Mouse (Mus musculus) liver, embryonic 13.5 days (tissue): ENCODE results near the gene Bag2. TPM values are rescaled to one million over a fixed set of nuclear protein-coding genes. Genes with fewer than 3 reads are reported as not detected.

ENCODE experiments used
- ATAC-seq: fragments of 200-750 bp; cut with Nextera tagmentation; 2 replicates; pipeline ENCODE4 v1.8.0; 2017; ENCODE audit warnings: low read depth, mild to moderate bottlenecking, moderate number of reproducible peaks, moderate library complexity
- DNase-seq: peaks from one replicate; pipeline ENCODE4 v3.0.0; 2022
- H3K27ac ChIP-seq: fragments of 300-500 bp; sonication (generic); 2 replicates; pipeline ENCODE4 v1.5.1; 2015; ENCODE audit warnings: moderate library complexity, mild to moderate bottlenecking, inconsistent platforms
- H3K27me3 ChIP-seq: fragments of 300-500 bp; sonication (generic); 2 replicates; pipeline ENCODE4 v1.6.1; 2015; ENCODE audit warnings: mild to moderate bottlenecking, inconsistent platforms
- H3K36me3 ChIP-seq: fragments of 300-500 bp; sonication (generic); 2 replicates; pipeline ENCODE4 v1.6.1; 2015; ENCODE audit warnings: mild to moderate bottlenecking, inconsistent platforms
- H3K4me1 ChIP-seq: fragments of 300-500 bp; sonication (generic); replicated peaks from 2 replicates; pipeline ENCODE4 v1.6.1; 2015; ENCODE audit warnings: inconsistent platforms
- H3K4me2 ChIP-seq: fragments of 300-500 bp; sonication (generic); 2 replicates; pipeline ENCODE4 v1.6.1; 2015; ENCODE audit warnings: inconsistent platforms, mild to moderate bottlenecking, moderate library complexity
- H3K4me3 ChIP-seq: fragments of 300-500 bp; sonication (generic); replicated peaks from 2 replicates; pipeline ENCODE4 v1.5.1; 2015; ENCODE audit warnings: mild to moderate bottlenecking, inconsistent platforms
- H3K9ac ChIP-seq: fragments of 300-500 bp; sonication (generic); 2 replicates; pipeline ENCODE4 v1.6.1; 2015; ENCODE audit warnings: mild to moderate bottlenecking, inconsistent platforms
- H3K9me3 ChIP-seq: fragments of 300-500 bp; sonication (generic); replicated peaks from 2 replicates; pipeline ENCODE4 v1.6.1; 2016; ENCODE audit warnings: inconsistent platforms
- WGBS: fragments of 180-500 bp; shearing (Covaris S2); methylation state at CpG from one replicate; pipeline ENCODE4 v1.1.7; 2015; ENCODE audit not compliant: insufficient replicate concordance; 5-methylcytosine and 5-hydroxymethylcytosine counted together
- polyA plus RNA-seq: library from polyadenylated mRNA; unstranded; fragments of >200 nt; fragmentation: Nextera tagmentation; extraction: Ambion mirVana; gene quantifications from 2 replicates; pipeline ENCODE4 v1.2.1, GENCODE M21; 2015

The Bag2 gene
- 63.2 and 72.5 TPM in 2 replicates for polyA plus RNA-seq

DNA sequence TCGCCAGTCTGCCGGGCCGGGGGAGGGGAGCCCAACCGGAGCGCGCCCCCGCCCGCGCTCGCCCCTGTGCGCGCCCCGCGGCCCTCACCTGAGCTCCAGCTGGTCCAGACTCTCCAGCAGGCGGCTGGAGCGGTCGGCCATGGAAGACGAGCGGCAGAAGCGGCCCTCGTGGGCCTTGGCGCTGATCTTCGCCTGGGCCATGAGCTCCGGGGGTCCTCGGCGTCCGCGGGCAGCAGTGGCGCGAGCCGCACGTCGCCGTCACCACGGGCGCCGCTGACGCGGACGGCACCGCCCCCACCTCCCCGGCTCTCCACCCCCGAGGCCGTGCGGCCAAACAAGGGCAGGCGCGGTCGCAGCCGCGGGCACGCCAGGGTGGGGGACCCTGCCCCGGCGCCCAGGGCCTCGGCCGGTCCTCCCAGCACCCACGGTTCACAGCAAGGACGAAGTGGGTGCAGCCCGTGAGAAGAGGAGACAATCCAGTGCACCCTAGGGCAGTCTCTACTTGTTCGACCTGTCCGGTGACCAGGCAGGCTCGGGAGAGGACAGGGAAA lies at the start of gene Bag2:
Gene Bag2, minus strand, starts transcription at position 305 of the 551 bp plus-strand sequence.
- Histone ChIP-seq H3K9me3 (no peaks in the 10 kb centered on the region), H3K27ac (peak within 1 kb of the TSS; percentile 91), H3K4me3 (peak within 1 kb of the TSS; percentile 93), H3K36me3 (peaks cover 31% of the 10 kb centered on the region), H3K4me1 (peaks cover 53% of the 10 kb centered on the region), H3K4me2 (peak within 1 kb of the TSS; percentile 98), H3K27me3 (no peaks in the 10 kb centered on the region), H3K9ac (peak within 1 kb of the TSS; percentile 97)
- under 1% methylated on average over 61 of the region's 61 CpGs for WGBS
- DNase-seq (peak; percentile 66), ATAC-seq (peak; percentile 76)

GRCm38 (mm10) chr1:33803323-33803722 lies 45.7 kb upstream of the Bag2 start:
- H3K4me2 ChIP-seq, result no peak overlapping the region
- DNase-seq (no peak), ATAC-seq (no peak)
- H3K9ac ChIP-seq, result no peak overlapping the region
- H3K4me3 ChIP-seq, result no peak overlapping the region
- no peaks in the 10 kb centered on the region; the same call in 1 of the 2 replicates for H3K4me1 ChIP-seq
- no peaks in the 10 kb centered on the region for H3K9me3 ChIP-seq
- H3K36me3 ChIP-seq, result peaks cover 67% of the 10 kb centered on the region
- 86% methylated on average over 2 of the region's 2 CpGs for WGBS
- H3K27ac ChIP-seq, result no peak overlapping the region
- no peaks in the 10 kb centered on the region for H3K27me3 ChIP-seq

DNA sequence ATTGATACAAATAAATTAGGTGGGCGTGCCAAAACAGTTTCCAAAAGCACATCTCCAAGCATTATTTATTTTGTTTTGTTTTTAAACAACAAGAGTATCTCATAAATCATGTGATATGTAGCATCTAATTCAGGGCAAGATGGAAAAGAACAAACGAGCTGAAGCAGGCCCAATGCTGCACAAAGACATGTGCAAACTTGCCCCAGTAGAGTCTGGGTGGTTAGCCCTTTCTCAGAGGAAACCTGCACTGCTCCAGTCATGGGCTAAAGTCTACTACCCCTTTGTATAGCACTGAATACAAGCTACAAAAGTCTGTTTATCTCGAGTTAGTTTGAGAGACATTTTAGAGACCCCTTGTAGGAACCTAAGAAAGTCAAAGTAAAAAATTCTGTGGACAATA lies 42.0 kb upstream of the Bag2 start:
- Histone ChIP-seq H3K4me1 (no peaks in the 10 kb centered on the region), H3K9ac (no peak overlapping the region), H3K27ac (no peak overlapping the region), H3K36me3 (peaks cover 54% of the 10 kb centered on the region), H3K27me3 (no peaks in the 10 kb centered on the region), H3K4me2 (no peak overlapping the region), H3K4me3 (no peak overlapping the region), H3K9me3 (no peaks in the 10 kb centered on the region)
- ATAC-seq (no peak), DNase-seq (no peak)
- 64% methylated on average over 3 of the region's 3 CpGs for WGBS

GRCm38 (mm10) chr1:33788493-33788892 lies 30.9 kb upstream of the Bag2 start:
- no peak for DNase-seq
- H3K36me3 ChIP-seq, result peaks cover 4% of the 10 kb centered on the region; the same call in 1 of the 2 replicates
- no peak overlapping the region for H3K9ac ChIP-seq
- H3K4me3 ChIP-seq, result no peak overlapping the region
- H3K9me3 ChIP-seq, result no peaks in the 10 kb centered on the region
- WGBS, result 48% methylated on average over 3 of the region's 3 CpGs
- H3K27me3 ChIP-seq, result no peaks in the 10 kb centered on the region
- no peak overlapping the region for H3K4me2 ChIP-seq
- no peak overlapping the region for H3K27ac ChIP-seq
- peaks cover 12% of the 10 kb centered on the region for H3K4me1 ChIP-seq
- ATAC-seq, result no peak

- 39% methylated on average over 5 of the region's 5 CpGs for WGBS
- H3K9me3 ChIP-seq, result no peaks in the 10 kb centered on the region
- no peak overlapping the region for H3K9ac ChIP-seq
- no peaks in the 10 kb centered on the region for H3K27me3 ChIP-seq
- DNase-seq, result no peak
- H3K27ac ChIP-seq, result no peak overlapping the region
- no peak overlapping the region for H3K4me3 ChIP-seq
- H3K4me2 ChIP-seq, result no peak overlapping the region
- peaks cover 12% of the 10 kb centered on the region for H3K4me1 ChIP-seq
- H3K36me3 ChIP-seq, result peaks cover 7% of the 10 kb centered on the region; the same call in 1 of the 2 replicates
- ATAC-seq, result no peak
Measured at GRCm38 (mm10) chr1:33788072-33788471, 30.5 kb upstream of the Bag2 start.

DNA sequence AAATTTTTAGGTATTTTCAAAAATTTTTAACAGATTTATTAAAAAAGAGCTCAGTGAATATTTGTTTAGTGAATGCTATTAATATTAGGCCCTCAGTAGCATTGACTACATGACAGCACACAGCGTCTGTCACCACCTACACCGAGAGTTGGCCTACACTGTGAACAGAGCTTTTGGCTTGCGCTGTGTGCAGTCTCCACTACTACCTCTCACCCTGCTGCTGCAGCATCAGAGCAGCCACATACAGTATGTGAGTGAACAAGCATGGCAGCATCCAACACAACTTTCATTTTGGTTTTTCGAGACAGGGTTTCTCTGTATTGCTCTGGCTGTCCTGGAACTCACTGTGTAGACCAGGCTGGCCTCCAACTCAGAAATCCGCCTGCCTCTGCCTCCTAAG lies 27.0 kb upstream of the Bag2 start:
- ATAC-seq (no peak), DNase-seq (no peak)
- Histone ChIP-seq H3K4me1 (peaks cover 12% of the 10 kb centered on the region), H3K9me3 (no peaks in the 10 kb centered on the region), H3K9ac (no peak overlapping the region), H3K36me3 (peaks cover 19% of the 10 kb centered on the region), H3K4me2 (no peak overlapping the region), H3K27ac (no peak overlapping the region), H3K4me3 (no peak overlapping the region), H3K27me3 (no peaks in the 10 kb centered on the region)
- 87% methylated on average over 5 of the region's 5 CpGs for WGBS

DNA sequence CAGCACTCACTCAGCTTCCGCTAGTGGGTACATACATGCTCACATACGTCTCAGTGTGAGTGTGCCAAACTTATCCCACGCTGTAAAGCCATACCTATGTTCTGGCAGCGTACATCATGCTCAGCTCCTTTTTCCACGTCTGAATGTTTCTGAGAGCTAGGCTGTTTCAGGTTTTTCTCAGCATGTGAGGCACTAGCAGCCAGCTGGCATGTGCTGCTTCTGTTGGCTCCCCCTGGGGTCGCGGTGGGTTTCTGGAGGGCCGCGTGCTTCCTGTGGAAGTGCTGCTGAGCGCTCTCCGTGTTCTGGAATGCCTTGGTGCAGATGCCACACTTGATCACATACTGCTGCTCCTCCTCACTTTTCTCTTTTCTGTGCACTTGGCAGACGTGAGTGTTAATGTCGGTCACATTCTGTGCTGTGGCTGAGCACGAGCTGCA lies 18.6 kb upstream of the Bag2 start:
- no peak overlapping the region for H3K9ac ChIP-seq
- no peaks in the 10 kb centered on the region for H3K9me3 ChIP-seq
- no peak overlapping the region for H3K27ac ChIP-seq
- ATAC-seq, result no peak
- H3K4me2 ChIP-seq, result no peak overlapping the region
- no peak overlapping the region for H3K4me3 ChIP-seq
- H3K36me3 ChIP-seq, result peaks cover 37% of the 10 kb centered on the region
- DNase-seq, result no peak
- H3K27me3 ChIP-seq, result no peaks in the 10 kb centered on the region
- WGBS, result 84% methylated on average over 14 of the region's 14 CpGs
- peaks cover 6% of the 10 kb centered on the region; the same call in 1 of the 2 replicates for H3K4me1 ChIP-seq

DNA sequence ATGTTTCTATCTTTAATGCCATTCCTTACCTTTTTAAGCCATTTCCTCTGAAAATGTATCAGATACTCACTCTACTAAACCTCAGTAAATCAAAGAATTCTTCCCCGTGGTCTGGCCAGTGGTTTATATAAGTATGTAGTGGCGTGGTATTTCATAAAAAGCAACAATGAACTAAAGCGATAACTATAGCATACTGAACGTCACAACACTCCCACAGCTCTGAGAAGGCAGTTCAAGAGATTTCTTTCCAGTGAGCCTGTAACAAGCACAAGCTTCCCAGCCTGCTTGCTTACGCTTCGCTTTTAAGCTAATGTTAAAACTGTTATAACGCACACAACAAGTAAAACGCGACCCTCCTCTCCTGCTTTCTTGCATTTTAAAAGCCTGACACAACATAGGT lies 14.5 kb upstream of the Bag2 start:
- Histone ChIP-seq H3K4me3 (no peak overlapping the region), H3K4me1 (no peaks in the 10 kb centered on the region), H3K36me3 (peaks cover 50% of the 10 kb centered on the region), H3K4me2 (no peak overlapping the region), H3K27ac (no peak overlapping the region), H3K27me3 (no peaks in the 10 kb centered on the region), H3K9ac (no peak overlapping the region), H3K9me3 (no peaks in the 10 kb centered on the region)
- DNase-seq (no peak), ATAC-seq (no peak)
- 88% methylated on average over 9 of the region's 9 CpGs for WGBS

DNA sequence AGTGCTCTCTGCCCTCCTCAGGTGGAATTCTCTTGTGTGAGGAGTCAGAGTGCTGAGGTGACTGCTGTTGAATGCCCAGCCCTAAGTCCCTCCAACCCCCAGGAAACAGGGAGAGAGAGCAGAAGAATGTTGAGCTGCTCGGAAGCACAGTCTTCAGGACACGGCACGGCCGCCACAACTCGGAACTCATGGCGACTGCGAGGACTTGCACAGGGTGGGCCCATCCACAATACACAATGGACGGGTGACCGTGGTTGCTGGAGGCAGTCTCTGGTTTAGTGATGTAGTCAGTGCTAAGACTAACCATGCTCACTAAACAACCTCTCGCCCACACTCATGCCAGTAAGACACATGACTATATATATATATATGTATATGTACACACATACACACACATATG lies 14.0 kb upstream of the Bag2 start:
- WGBS, result 93% methylated on average over 10 of the region's 10 CpGs
- H3K27ac ChIP-seq, result no peak overlapping the region
- H3K36me3 ChIP-seq, result peaks cover 45% of the 10 kb centered on the region
- ATAC-seq (no peak), DNase-seq (no peak)
- no peak overlapping the region for H3K4me3 ChIP-seq
- H3K4me2 ChIP-seq, result no peak overlapping the region
- no peaks in the 10 kb centered on the region for H3K4me1 ChIP-seq
- H3K9ac ChIP-seq, result no peak overlapping the region
- no peaks in the 10 kb centered on the region for H3K27me3 ChIP-seq
- H3K9me3 ChIP-seq, result no peaks in the 10 kb centered on the region

DNA sequence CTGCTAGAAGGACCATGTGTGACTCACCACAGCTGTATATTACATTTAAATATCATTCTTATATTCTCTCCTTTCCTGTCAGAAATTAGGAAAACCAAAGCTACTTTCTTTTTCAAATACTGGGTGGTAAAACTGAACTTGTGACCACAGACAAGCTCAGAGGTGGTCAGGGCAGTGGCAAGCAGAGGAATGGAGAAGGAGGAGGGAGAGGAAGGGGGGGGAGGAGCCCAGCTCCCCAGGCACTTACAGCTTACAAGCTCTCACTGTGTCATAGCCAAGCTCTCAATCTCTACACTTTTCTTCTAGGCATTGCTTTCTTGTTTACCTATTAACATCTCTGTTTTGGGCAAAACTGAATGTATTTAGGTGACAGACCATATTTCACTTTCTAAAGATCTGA lies 11.2 kb upstream of the Bag2 start:
- ATAC-seq (no peak), DNase-seq (no peak)

DNA sequence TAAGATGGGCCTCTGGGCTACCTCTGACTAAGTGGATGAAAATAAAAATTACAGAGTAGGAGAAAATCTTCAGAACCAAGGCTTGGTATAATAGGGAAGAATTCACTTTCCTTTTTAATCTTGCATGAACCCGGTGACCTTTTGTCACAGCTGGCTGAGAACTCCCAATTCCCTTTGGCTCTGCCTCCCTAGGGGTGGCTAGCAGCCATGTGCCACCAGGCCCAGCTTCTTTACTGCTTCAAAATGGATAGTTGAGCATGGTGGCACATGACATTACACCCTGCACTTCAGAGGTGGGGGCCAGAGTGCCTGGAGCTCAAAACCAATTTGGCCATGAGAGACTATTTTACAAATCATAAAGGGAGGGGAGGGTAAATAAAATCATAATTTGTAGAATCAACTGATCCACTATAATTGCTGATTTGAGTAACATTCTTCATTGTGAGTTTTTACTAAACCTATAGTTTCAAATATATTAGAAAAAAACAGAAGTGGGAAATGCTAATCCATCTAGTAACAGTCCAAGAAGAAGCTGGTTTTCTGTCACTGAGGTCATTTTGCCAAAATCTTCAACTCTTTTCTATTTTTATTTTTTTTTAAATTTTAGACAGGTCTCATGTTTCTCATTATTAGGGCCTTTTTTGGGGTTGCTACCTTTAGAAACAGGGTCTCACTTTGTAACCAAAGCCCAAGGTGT lies 10.6 kb upstream of the Bag2 start:
- WGBS, result 79% methylated on average over 1 of the region's 1 CpGs
- DNase-seq (no peak), ATAC-seq (no peak)
- Histone ChIP-seq H3K36me3 (peaks cover 54% of the 10 kb centered on the region), H3K4me3 (no peak overlapping the region), H3K27me3 (no peaks in the 10 kb centered on the region), H3K4me2 (no peak overlapping the region), H3K9ac (no peak overlapping the region), H3K4me1 (peaks cover 9% of the 10 kb centered on the region), H3K27ac (no peak overlapping the region), H3K9me3 (no peaks in the 10 kb centered on the region)

More for the DNA sequence above, 11.2 kb upstream of the Bag2 start:
- no peaks in the 10 kb centered on the region for H3K9me3 ChIP-seq
- H3K4me1 ChIP-seq, result peaks cover 8% of the 10 kb centered on the region
- peaks cover 54% of the 10 kb centered on the region for H3K36me3 ChIP-seq
- no peaks in the 10 kb centered on the region for H3K27me3 ChIP-seq
- H3K4me3 ChIP-seq, result no peak overlapping the region
- no peak overlapping the region for H3K9ac ChIP-seq
- no peak overlapping the region for H3K27ac ChIP-seq
- H3K4me2 ChIP-seq, result no peak overlapping the region
